Mouse (Mus musculus) myocyte (in vitro differentiated cells): ENCODE data around the gene Rhox4e. TPM values are rescaled to one million over a fixed set of nuclear protein-coding genes. Genes with fewer than 3 reads are reported as not detected.
"Not testable (repeated sequence)": the region's sequence is repeated elsewhere in the genome, so short reads cannot be mapped to it uniquely, and the experiment has no call there.

ENCODE experiments used
- H3K27me3 ChIP-seq: one replicate; pipeline ENCODE4 v1.6.1; 2011; ENCODE audit not compliant: control insufficient read depth, insufficient read depth, insufficient read length
- H3K36me3 ChIP-seq: one replicate; pipeline ENCODE4 v1.6.1; 2011; ENCODE audit not compliant: control insufficient read depth, insufficient read depth
- H3K4me2 ChIP-seq: one replicate; pipeline ENCODE4 v1.6.1; 2011; ENCODE audit warnings: low read depth, control low read depth
- H3K4me3 ChIP-seq: one replicate; pipeline ENCODE4 v1.5.1; 2011; ENCODE audit warnings: mild to moderate bottlenecking, control low read depth, moderate library complexity
- H3K79me2 ChIP-seq: one replicate; pipeline ENCODE4 v1.6.1; 2011; ENCODE audit not compliant: control insufficient read depth, insufficient read depth
- H3ac ChIP-seq: one replicate; pipeline ENCODE4 v1.6.1; 2011; ENCODE audit not compliant: control insufficient read depth, insufficient read length
- polyA plus RNA-seq: library from polyadenylated mRNA; unstranded; fragments of >200 nt; fragmentation: generic; extraction: Trizol; gene quantifications from one replicate; pipeline ENCODE4 v1.2.1, GENCODE M21; 2012; ENCODE audit warnings: missing spikeins

Rhox4e gene
- polyA plus RNA-seq = not detected

- not testable (repeated sequence) for H3K4me3 ChIP-seq, H3K4me2 ChIP-seq, H3K36me3 ChIP-seq, H3ac ChIP-seq, H3K27me3 ChIP-seq, H3K79me2 ChIP-seq
Measured at GRCm38 (mm10) chrX:37557112-37557511, at the start of gene Rhox4e. Gene Rhox4e, plus strand, starts transcription at chrX:37557412.

GRCm38 (mm10) chrX:37514059-37514458, 43.2 kb upstream of the Rhox4e start, which contains the start of gene Rhox4d:
Gene Rhox4d, plus strand, starts transcription at chrX:37514359.
- not testable (repeated sequence) for H3K36me3 ChIP-seq, H3K27me3 ChIP-seq, H3K4me2 ChIP-seq, H3K79me2 ChIP-seq, H3ac ChIP-seq, H3K4me3 ChIP-seq

GRCm38 (mm10) chrX:37530152-37530551, 27.1 kb upstream of the Rhox4e start, which contains the start of gene Rhox2e:
Gene Rhox2e, plus strand, starts transcription at chrX:37530452.
- not testable (repeated sequence) for H3K36me3 ChIP-seq, H3K27me3 ChIP-seq, H3K79me2 ChIP-seq, H3ac ChIP-seq, H3K4me2 ChIP-seq, H3K4me3 ChIP-seq

GRCm38 (mm10) chrX:37541719-37542118, 15.5 kb upstream of the Rhox4e start, which contains the start of gene Rhox3e:
Gene Rhox3e, plus strand, starts transcription at chrX:37542019.
- H3K27me3 ChIP-seq = not testable (repeated sequence)

GRCm38 (mm10) chrX:37571105-37571504, 13.9 kb downstream of the Rhox4e start, which contains the start of gene Rhox2f:
Gene Rhox2f, plus strand, starts transcription at chrX:37571405.
- H3K4me3 ChIP-seq, H3K79me2 ChIP-seq, H3K27me3 ChIP-seq, H3K4me2 ChIP-seq, H3K36me3 ChIP-seq, H3ac ChIP-seq: not testable (repeated sequence)

More at GRCm38 (mm10) chrX:37541719-37542118, 15.5 kb upstream of the Rhox4e start, which contains the start of gene Rhox3e:
- not testable (repeated sequence) for H3K4me2 ChIP-seq, H3K79me2 ChIP-seq, H3ac ChIP-seq, H3K36me3 ChIP-seq, H3K4me3 ChIP-seq

GRCm38 (mm10) chrX:37572638-37573037, 15.4 kb downstream of the Rhox4e start:
- not testable (repeated sequence) for H3K36me3 ChIP-seq, H3ac ChIP-seq, H3K27me3 ChIP-seq, H3K4me2 ChIP-seq, H3K79me2 ChIP-seq, H3K4me3 ChIP-seq

GRCm38 (mm10) chrX:37580692-37581091, 23.5 kb downstream of the Rhox4e start, which contains the start of gene Rhox3f:
Gene Rhox3f, plus strand, starts transcription at chrX:37580992.
- not testable (repeated sequence) for H3K4me3 ChIP-seq, H3K4me2 ChIP-seq, H3ac ChIP-seq, H3K27me3 ChIP-seq, H3K36me3 ChIP-seq, H3K79me2 ChIP-seq

- not testable (repeated sequence) for H3K27me3 ChIP-seq, H3K4me3 ChIP-seq, H3K36me3 ChIP-seq, H3K79me2 ChIP-seq, H3K4me2 ChIP-seq, H3ac ChIP-seq
Measured at GRCm38 (mm10) chrX:37607604-37608003, 50.4 kb downstream of the Rhox4e start, which contains the start of gene Rhox4f. Gene Rhox4f, minus strand, starts transcription at chrX:37607704.

Other genes starting within 250 kb of the Rhox4e start
- gene Rhox3a2, start 177.4 kb upstream of the Rhox4e start, polyA plus RNA-seq = not detected
- gene Rhox4a2, start 166.6 kb upstream of the Rhox4e start, polyA plus RNA-seq = not detected
- not detected for gene Rhox2b, start 145.3 kb upstream of the Rhox4e start, polyA plus RNA-seq
- not detected for gene Rhox4b, start 124.9 kb upstream of the Rhox4e start, polyA plus RNA-seq
- not detected for gene Rhox2c, start 103.7 kb upstream of the Rhox4e start, polyA plus RNA-seq
- gene Rhox3c, start 98.8 kb upstream of the Rhox4e start, polyA plus RNA-seq = not detected
- not detected for gene Rhox4c, start 77.1 kb upstream of the Rhox4e start, polyA plus RNA-seq
- not detected for gene Rhox2d, start 64.0 kb upstream of the Rhox4e start, polyA plus RNA-seq
- not detected for gene Rhox4d, start 43.1 kb upstream of the Rhox4e start, polyA plus RNA-seq
- not detected for gene Rhox2e, start 27.0 kb upstream of the Rhox4e start, polyA plus RNA-seq
- gene Rhox3e, start 15.4 kb upstream of the Rhox4e start, polyA plus RNA-seq = not detected
- not detected for gene Rhox2f, start 14.0 kb downstream of the Rhox4e start, polyA plus RNA-seq
- gene Rhox3f, start 23.6 kb downstream of the Rhox4e start, polyA plus RNA-seq = not detected
- gene Rhox4f, start 50.3 kb downstream of the Rhox4e start, polyA plus RNA-seq = not detected
- not detected for gene Rhox3g, start 71.2 kb downstream of the Rhox4e start, polyA plus RNA-seq
- gene Rhox2g, start 86.1 kb downstream of the Rhox4e start, polyA plus RNA-seq = not detected
- not detected for gene Rhox4g, start 93.9 kb downstream of the Rhox4e start, polyA plus RNA-seq
- not detected for gene Rhox3h, start 111.4 kb downstream of the Rhox4e start, polyA plus RNA-seq
- gene Rhox2h, start 115.9 kb downstream of the Rhox4e start, polyA plus RNA-seq = not detected
- 4.4 TPM for gene Rhox5, start 247.4 kb downstream of the Rhox4e start, polyA plus RNA-seq